Mouse (Mus musculus) midbrain, embryonic 11.5 days (tissue): Measurements from ENCODE around the gene Elavl1. TPM values are rescaled to one million over a fixed set of nuclear protein-coding genes. Genes with fewer than 3 reads are reported as not detected.

Experiments
- ATAC-seq: fragments of 200-750 bp; cut with Nextera tagmentation; 2 replicates; pipeline ENCODE4 v1.8.0; 2017; ENCODE audit warnings: moderate TSS enrichment, moderate library complexity; ENCODE audit not compliant: low FRiP score
- DNase-seq: peaks from one replicate; pipeline ENCODE4 v3.0.0; 2015; ENCODE audit warnings: low spot score; ENCODE audit errors: missing footprints
- H3K27ac ChIP-seq: fragments of 300-500 bp; sonication (generic); 2 replicates; pipeline ENCODE4 v1.5.1; 2014; ENCODE audit warnings: low read depth, low read length
- H3K27me3 ChIP-seq: fragments of 300-500 bp; sonication (generic); 2 replicates; pipeline ENCODE4 v1.6.1; 2014; ENCODE audit warnings: mild to moderate bottlenecking, low read length, moderate library complexity, mixed read lengths; ENCODE audit not compliant: control insufficient read depth, insufficient read depth
- H3K36me3 ChIP-seq: fragments of 300-500 bp; sonication (generic); 2 replicates; pipeline ENCODE4 v1.6.1; 2014; ENCODE audit warnings: mild to moderate bottlenecking, low read length, moderate library complexity, mixed read lengths; ENCODE audit not compliant: control insufficient read depth, insufficient read depth
- H3K4me1 ChIP-seq: fragments of 300-500 bp; sonication (generic); 2 replicates; pipeline ENCODE4 v1.6.1; 2014; ENCODE audit warnings: low read length; ENCODE audit not compliant: control insufficient read depth, insufficient read depth
- H3K4me2 ChIP-seq: fragments of 300-500 bp; sonication (generic); 2 replicates; pipeline ENCODE4 v1.6.1; 2014; ENCODE audit warnings: mild to moderate bottlenecking, moderate library complexity
- H3K4me3 ChIP-seq: fragments of 300-500 bp; sonication (generic); 2 replicates; pipeline ENCODE4 v1.5.1; 2014; ENCODE audit warnings: low read depth, low read length
- H3K9ac ChIP-seq: fragments of 300-500 bp; sonication (generic); 2 replicates; pipeline ENCODE4 v1.6.1; 2014; ENCODE audit warnings: low read length
- H3K9me3 ChIP-seq: fragments of 300-500 bp; sonication (generic); 2 replicates; pipeline ENCODE4 v1.6.1; 2016; ENCODE audit warnings: low read length; ENCODE audit not compliant: control insufficient read depth
- WGBS: fragments of 180-500 bp; shearing (Covaris S2); extraction: QIAGEN DNeasy Blood & Tissue Kit; methylation state at CpG from one replicate; pipeline ENCODE4 v1.1.7; 2014; 5-methylcytosine and 5-hydroxymethylcytosine counted together
- polyA plus RNA-seq: library from polyadenylated mRNA; unstranded; fragments of >200 nt; fragmentation: Nextera tagmentation; extraction: Ambion mirVana; gene quantifications from 2 replicates; pipeline ENCODE4 v1.2.1, GENCODE M21; 2014

The Elavl1 gene
- polyA plus RNA-seq, 1 experiment from 2014 or later, result 369 TPM

GRCm38 (mm10) chr8:4318124-4318523 lies 7.1 kb downstream of the Elavl1 start:
- Histone ChIP-seq H3K4me3 (no peak overlapping the region), H3K36me3 (peaks cover 7% of the 10 kb centered on the region; the same call in 1 of the 2 replicates), H3K9ac (no peak overlapping the region), H3K27ac (no peak overlapping the region), H3K4me2 (no peak overlapping the region), H3K4me1 (peaks cover 6% of the 10 kb centered on the region), H3K9me3 (no peaks in the 10 kb centered on the region), H3K27me3 (no peaks in the 10 kb centered on the region)
- WGBS, result 93% methylated on average over 5 of the region's 5 CpGs
- ATAC-seq (no peak), DNase-seq (peak; percentile 59)

DNA sequence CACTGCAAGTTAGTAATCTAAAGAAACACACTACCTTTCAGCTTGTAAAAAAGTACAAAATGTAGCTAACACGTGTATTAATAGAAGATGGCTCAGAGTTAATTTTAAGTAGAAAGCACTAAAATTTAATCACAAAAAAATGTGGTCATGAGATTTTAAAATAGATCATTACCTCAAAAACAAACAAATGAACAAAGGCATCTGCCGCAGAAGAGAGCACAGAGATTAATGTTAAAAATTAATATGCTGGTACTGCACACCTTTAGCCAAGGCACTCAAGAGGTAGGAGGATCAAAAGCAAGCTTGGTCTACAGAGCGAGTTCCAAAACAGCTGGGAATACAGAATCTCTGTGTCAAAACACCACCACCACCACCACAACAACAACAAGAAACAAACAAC lies 10.4 kb downstream of the Elavl1 start:
- Histone ChIP-seq H3K27me3 (no peaks in the 10 kb centered on the region), H3K4me2 (no peak overlapping the region)
- WGBS, result 92% methylated on average over 3 of the region's 3 CpGs

GRCm38 (mm10) chr8:4313254-4314124 lies 11.7 kb downstream of the Elavl1 start:
- H3K4me3 ChIP-seq, result no peak overlapping the region
- 88% methylated on average over 3 of the region's 3 CpGs for WGBS
- no peak overlapping the region for H3K27ac ChIP-seq
- no peaks in the 10 kb centered on the region for H3K4me1 ChIP-seq
- ATAC-seq (no peak), DNase-seq (peak; percentile 28)
- no peaks in the 10 kb centered on the region for H3K27me3 ChIP-seq
- H3K4me2 ChIP-seq, result no peak overlapping the region
- no peak overlapping the region for H3K9ac ChIP-seq
- H3K9me3 ChIP-seq, result no peaks in the 10 kb centered on the region
- peaks cover 2% of the 10 kb centered on the region for H3K36me3 ChIP-seq

More for the DNA sequence above, 10.4 kb downstream of the Elavl1 start:
- no peak for ATAC-seq
- no peak overlapping the region for H3K9ac ChIP-seq
- no peaks in the 10 kb centered on the region for H3K9me3 ChIP-seq
- H3K4me1 ChIP-seq, result no peaks in the 10 kb centered on the region
- H3K4me3 ChIP-seq, result no peak overlapping the region
- H3K36me3 ChIP-seq, result peaks cover 2% of the 10 kb centered on the region; the same call in 1 of the 2 replicates
- DNase-seq, result no peak
- no peak overlapping the region for H3K27ac ChIP-seq

- Histone ChIP-seq H3K4me3 (no peak overlapping the region), H3K36me3 (peaks cover 8% of the 10 kb centered on the region), H3K9ac (no peak overlapping the region), H3K4me1 (no peaks in the 10 kb centered on the region), H3K27ac (no peak overlapping the region), H3K9me3 (no peaks in the 10 kb centered on the region), H3K27me3 (no peaks in the 10 kb centered on the region), H3K4me2 (no peak overlapping the region)
- DNase-seq (no peak), ATAC-seq (no peak)
These were observed 13.1 kb downstream of the Elavl1 start for GRCm38 (mm10) chr8:4312104-4312503.

- no peaks in the 10 kb centered on the region for H3K27me3 ChIP-seq
- DNase-seq (no peak), ATAC-seq (no peak)
- no peak overlapping the region for H3K27ac ChIP-seq
- H3K4me2 ChIP-seq, result no peak overlapping the region
- WGBS, result 83% methylated on average over 2 of the region's 2 CpGs
- H3K36me3 ChIP-seq, result peaks cover 30% of the 10 kb centered on the region
- no peak overlapping the region for H3K9ac ChIP-seq
- H3K4me1 ChIP-seq, result no peaks in the 10 kb centered on the region
- H3K4me3 ChIP-seq, result no peak overlapping the region
- H3K9me3 ChIP-seq, result no peaks in the 10 kb centered on the region
These were observed 19.4 kb downstream of the Elavl1 start for GRCm38 (mm10) chr8:4305838-4306237.

GRCm38 (mm10) chr8:4304124-4304547 lies 21.1 kb downstream of the Elavl1 start:
- H3K9ac ChIP-seq, result no peak overlapping the region
- 95% methylated on average over 3 of the region's 3 CpGs for WGBS
- no peaks in the 10 kb centered on the region for H3K27me3 ChIP-seq
- ATAC-seq (no peak), DNase-seq (no peak)
- no peak overlapping the region for H3K4me2 ChIP-seq
- peaks cover 32% of the 10 kb centered on the region for H3K36me3 ChIP-seq
- no peak overlapping the region for H3K4me3 ChIP-seq
- H3K9me3 ChIP-seq, result no peaks in the 10 kb centered on the region
- no peak overlapping the region for H3K27ac ChIP-seq
- H3K4me1 ChIP-seq, result no peaks in the 10 kb centered on the region

GRCm38 (mm10) chr8:4297822-4298221 lies 27.4 kb downstream of the Elavl1 start:
- no peak overlapping the region for H3K27ac ChIP-seq
- WGBS, result 94% methylated on average over 4 of the region's 4 CpGs
- H3K4me3 ChIP-seq, result no peak overlapping the region
- peaks cover 24% of the 10 kb centered on the region for H3K36me3 ChIP-seq
- no peaks in the 10 kb centered on the region for H3K4me1 ChIP-seq
- no peak overlapping the region for H3K4me2 ChIP-seq
- no peak for DNase-seq
- no peaks in the 10 kb centered on the region for H3K27me3 ChIP-seq
- no peak overlapping the region for H3K9ac ChIP-seq
- ATAC-seq, result no peak
- no peaks in the 10 kb centered on the region for H3K9me3 ChIP-seq

DNA sequence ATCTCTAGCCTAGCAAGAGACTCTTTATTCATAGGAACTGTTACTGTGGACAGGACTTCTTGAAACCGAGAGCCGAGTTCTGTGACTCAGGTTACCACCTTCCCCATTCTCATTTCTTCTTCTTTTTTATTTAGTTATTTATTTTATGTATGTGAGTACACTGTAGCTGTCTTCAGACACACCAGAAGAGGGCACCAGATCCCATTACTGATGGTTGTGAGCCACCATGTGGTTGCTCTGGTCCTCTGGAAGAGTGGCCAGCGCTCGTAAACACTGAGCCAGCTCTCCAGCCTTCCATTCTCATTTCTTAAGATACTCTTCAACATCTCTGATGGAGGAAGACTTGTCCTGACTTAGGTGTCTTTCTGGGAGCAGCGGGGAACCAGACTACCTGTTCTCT lies 32.5 kb downstream of the Elavl1 start:
- WGBS, result 93% methylated on average over 5 of the region's 5 CpGs
- Histone ChIP-seq H3K4me1 (no peaks in the 10 kb centered on the region), H3K36me3 (peaks cover 25% of the 10 kb centered on the region)

DNA sequence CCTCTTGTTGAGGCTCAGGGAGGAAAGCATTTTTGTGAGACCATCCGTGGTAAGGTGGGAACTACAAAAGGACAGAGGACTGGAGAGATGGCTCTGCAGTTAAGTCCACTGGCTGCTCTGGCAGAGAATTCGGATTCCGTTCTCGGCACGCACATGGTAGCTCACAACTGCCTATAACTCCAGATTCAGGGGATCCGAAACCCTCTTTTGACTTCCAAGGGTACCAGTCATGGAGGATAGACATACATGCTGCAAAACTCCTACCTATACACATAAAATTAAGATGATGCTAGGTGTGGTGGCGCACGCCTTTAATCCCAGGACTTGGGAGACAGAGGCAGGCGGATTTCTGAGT lies 49.1 kb downstream of the Elavl1 start:
- no peak for ATAC-seq
- H3K36me3 ChIP-seq, result 0 out of 2 replicates have a peak, but pooled peaks cover 3% of the 10 kb centered on the region
- peak overlapping the region; percentile 58 for H3K4me3 ChIP-seq
- peak overlapping the region; percentile 70 for H3K9ac ChIP-seq
- H3K9me3 ChIP-seq, result no peaks in the 10 kb centered on the region
- H3K4me1 ChIP-seq, result peaks cover 3% of the 10 kb centered on the region; the same call in 1 of the 2 replicates
- H3K27ac ChIP-seq, result 0 out of 2 replicates have a peak overlapping the region, but pooled peaks have one; percentile 25
- no peak for DNase-seq
- peak overlapping the region; percentile 64 for H3K4me2 ChIP-seq
- WGBS, result 26% methylated on average over 9 of the region's 9 CpGs
- no peaks in the 10 kb centered on the region for H3K27me3 ChIP-seq

More for the DNA sequence above, 32.5 kb downstream of the Elavl1 start:
- DNase-seq (no peak), ATAC-seq (no peak)
- H3K4me3 ChIP-seq, result no peak overlapping the region
- no peak overlapping the region for H3K4me2 ChIP-seq
- no peak overlapping the region for H3K9ac ChIP-seq
- no peak overlapping the region for H3K27ac ChIP-seq
- no peaks in the 10 kb centered on the region for H3K9me3 ChIP-seq
- H3K27me3 ChIP-seq, result no peaks in the 10 kb centered on the region
